Mouse (Mus musculus) CH12F3 (cell line): ENCODE measurements at regions not wholly inside any gene's neighbourhood (a gene's known extent, or its start where the extent isn't known, plus 50 kb on each side); places are given as distances from the start of the nearest gene placed in this dataset.
"Not testable (repeated sequence)": the region's sequence is repeated elsewhere in the genome, so short reads cannot be mapped to it uniquely, and the experiment has no call there.

Source experiments
- in situ Hi-C: fragments of 300-500 bp; cut with MboI; formaldehyde crosslinking; loops from 2 replicates; pipeline ENCODE4 v1.14.3; 2020; ENCODE audit warnings: low sequenced_read_pairs

- in situ Hi-C loops = no loop called here
Observed at GRCm38 (mm10) chr9:41460709-41461108, 299.2 kb upstream of the Ubash3b start.

- in situ Hi-C loops = loop anchor here (10.0 kb wide), 1 partner anchor 232 kb away; no protein-coding TSS in a partner anchor
Observed at GRCm38 (mm10) chr9:41457003-41457402, 295.5 kb upstream of the Ubash3b start.

GRCm38 (mm10) chr9:41451738-41452137 is 290.2 kb upstream of the Ubash3b start:
- in situ Hi-C loops = loop anchor here (10.0 kb wide), 1 partner anchor 227 kb away; no protein-coding TSS in a partner anchor

GRCm38 (mm10) chr9:41449233-41449632 is 287.7 kb upstream of the Ubash3b start:
- in situ Hi-C loops = no loop called here

GRCm38 (mm10) chr9:41447902-41448301 is 286.4 kb upstream of the Ubash3b start:
- in situ Hi-C loops = no loop called here

GRCm38 (mm10) chr9:41447211-41447875 is 285.8 kb upstream of the Ubash3b start:
- in situ Hi-C loops = no loop called here

- in situ Hi-C loops = no loop called here
Observed at GRCm38 (mm10) chr9:41446431-41447203, 285.1 kb upstream of the Ubash3b start.

- in situ Hi-C loops = no loop called here
Observed at GRCm38 (mm10) chr9:41442418-41442817, 280.9 kb upstream of the Ubash3b start.

- in situ Hi-C loops = no loop called here
Observed at GRCm38 (mm10) chr9:41439979-41440378, 278.5 kb upstream of the Ubash3b start.

- in situ Hi-C loops = no loop called here
Observed at GRCm38 (mm10) chr9:41438141-41438540, 276.6 kb upstream of the Ubash3b start.

GRCm38 (mm10) chr9:41430391-41431343 is 269.2 kb upstream of the Ubash3b start:
- in situ Hi-C loops = no loop called here

GRCm38 (mm10) chr9:41429711-41430390 is 268.4 kb upstream of the Ubash3b start:
- in situ Hi-C loops = no loop called here

- in situ Hi-C loops = no loop called here
Observed at GRCm38 (mm10) chr9:41429236-41429635, 267.7 kb upstream of the Ubash3b start.

- in situ Hi-C loops = no loop called here
Observed at GRCm38 (mm10) chr9:41426698-41427097, 265.2 kb upstream of the Ubash3b start.

- in situ Hi-C loops = no loop called here
Observed at GRCm38 (mm10) chr9:41425225-41425624, 263.7 kb upstream of the Ubash3b start.

GRCm38 (mm10) chr9:41413791-41414190 is 252.3 kb upstream of the Ubash3b start:
- in situ Hi-C loops = no loop called here

- in situ Hi-C loops = not testable (repeated sequence)
Observed at GRCm38 (mm10) chr9:41413091-41413490, 251.6 kb upstream of the Ubash3b start.

GRCm38 (mm10) chr9:41412174-41412757 is 250.8 kb upstream of the Ubash3b start:
- in situ Hi-C loops = no loop called here

GRCm38 (mm10) chr9:41408301-41408700 is 246.8 kb upstream of the Ubash3b start:
- in situ Hi-C loops = no loop called here

GRCm38 (mm10) chr9:41407078-41407477 is 245.6 kb upstream of the Ubash3b start:
- in situ Hi-C loops = no loop called here
